Mouse (Mus musculus) cortical plate, adult 2 months (tissue): ENCODE results near the gene Ncoa3.

Source experiments
- CTCF ChIP-seq: fragments of 200-500 bp; IDR thresholded peaks from 2 replicates; pipeline ENCODE4 v1.5.1; 2011; ENCODE audit warnings: mild to moderate bottlenecking, control low read depth, low read length; ENCODE audit not compliant: insufficient read depth; ENCODE audit errors: extremely low read depth
- POLR2A ChIP-seq: fragments of 200-500 bp; IDR thresholded peaks from 2 replicates; pipeline ENCODE4 v1.6.1; 2011; ENCODE audit warnings: mild to moderate bottlenecking, low read length, control low read depth; ENCODE audit not compliant: insufficient read depth; ENCODE audit errors: extremely low read depth

DNA sequence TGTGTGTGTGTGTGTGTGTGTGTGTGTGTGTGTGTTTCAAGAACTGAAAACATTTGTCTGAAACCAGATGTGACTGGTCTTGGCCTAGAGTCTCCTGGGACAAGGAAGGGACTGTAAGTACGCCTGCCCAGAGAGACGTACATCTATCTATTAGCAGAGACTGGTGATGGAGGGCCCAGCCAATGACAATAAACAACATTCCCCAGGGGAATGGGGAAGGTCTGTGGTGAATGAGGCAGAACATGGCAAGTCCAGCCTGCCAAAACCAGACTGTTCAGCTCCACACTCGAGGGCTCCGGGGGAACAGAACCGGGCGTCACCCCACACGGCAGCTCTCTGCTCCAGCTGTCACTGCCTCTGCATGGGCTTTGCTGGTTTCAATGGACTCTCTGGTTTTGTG, 110.5 kb downstream of the Ncoa3 start:
- no peak for TF ChIP-seq CTCF
- no peak for TF ChIP-seq POLR2A
